Mouse (Mus musculus): ENCODE data around the gene Cdk6.
"Not testable (repeated sequence)": the region's sequence is repeated elsewhere in the genome, so short reads cannot be mapped to it uniquely, and the experiment has no call there.

Cdk6 gene

GRCm38 (mm10) chr5:3376167-3376566, 34.9 kb downstream of the Cdk6 start:
- DNase-seq (ENCODE audit: low spot score in 2 of 2) = no peak

- DNase-seq (ENCODE audit: low spot score in 2 of 2) = no peak
Observed at GRCm38 (mm10) chr5:3379252-3379651, 38.0 kb downstream of the Cdk6 start.

- DNase-seq (ENCODE audit: low spot score in 2 of 2) = no peak
Observed at GRCm38 (mm10) chr5:3380692-3381233, 39.5 kb downstream of the Cdk6 start.

GRCm38 (mm10) chr5:3381795-3382194, 40.5 kb downstream of the Cdk6 start:
- DNase-seq (ENCODE audit: low spot score in 2 of 2) = no peak

GRCm38 (mm10) chr5:3382343-3383040, 41.2 kb downstream of the Cdk6 start:
- DNase-seq (ENCODE audit: low spot score in 2 of 2) = no peak

- DNase-seq (ENCODE audit: low spot score in 2 of 2) = no peak
Observed at GRCm38 (mm10) chr5:3383547-3383946, 42.3 kb downstream of the Cdk6 start.

DNA sequence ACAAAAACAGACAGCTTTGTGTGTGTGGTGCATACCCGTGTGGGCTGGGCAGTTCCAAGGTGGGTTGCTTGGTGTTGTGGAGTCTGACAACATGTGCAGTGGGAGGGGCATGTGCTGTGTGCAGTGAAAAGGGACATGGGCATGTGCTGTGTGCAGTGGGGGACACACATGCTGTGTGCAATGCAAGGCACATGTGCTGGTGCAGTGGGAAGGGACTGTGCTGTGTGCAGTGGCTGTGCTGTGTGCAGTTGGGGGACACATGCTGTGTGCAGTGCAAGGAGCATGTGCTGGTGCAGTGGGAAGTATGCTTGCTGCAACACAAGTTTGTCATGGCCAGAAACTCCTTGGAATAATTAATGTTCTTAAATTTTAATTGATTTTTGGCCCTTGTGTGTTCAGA, 43.8 kb downstream of the Cdk6 start:
- DNase-seq (ENCODE audit: low spot score in 2 of 2) = no peak

GRCm38 (mm10) chr5:3386021-3386730, 44.9 kb downstream of the Cdk6 start:
- DNase-seq (ENCODE audit: low spot score in 2 of 2) = no peak

GRCm38 (mm10) chr5:3386731-3387087, 45.4 kb downstream of the Cdk6 start:
- DNase-seq (ENCODE audit: low spot score in 2 of 2) = no peak

- no peak for DNase-seq (ENCODE audit: low spot score in 2 of 2)
Observed at GRCm38 (mm10) chr5:3387138-3387537, 45.9 kb downstream of the Cdk6 start.

DNA sequence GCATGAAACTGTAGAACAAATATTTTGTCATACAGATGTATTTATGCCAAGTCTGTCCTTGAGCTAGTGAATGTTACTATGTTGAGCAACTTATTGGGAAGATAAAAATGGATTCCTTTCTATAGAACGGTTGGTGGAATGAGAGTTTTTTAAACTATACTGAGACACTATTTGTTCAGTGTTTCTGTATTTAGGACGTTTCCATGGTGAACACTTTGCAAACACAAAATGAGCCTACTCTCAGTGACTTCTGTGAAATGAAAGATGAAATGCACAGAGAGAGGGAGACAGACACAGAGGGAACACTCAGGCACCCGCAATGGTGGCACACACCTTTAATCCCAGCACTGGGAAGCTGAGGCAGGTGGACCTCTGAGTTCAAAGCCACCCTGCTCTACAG, 51.6 kb downstream of the Cdk6 start:
- no peak for DNase-seq (ENCODE audit: low spot score in 2 of 2)

DNA sequence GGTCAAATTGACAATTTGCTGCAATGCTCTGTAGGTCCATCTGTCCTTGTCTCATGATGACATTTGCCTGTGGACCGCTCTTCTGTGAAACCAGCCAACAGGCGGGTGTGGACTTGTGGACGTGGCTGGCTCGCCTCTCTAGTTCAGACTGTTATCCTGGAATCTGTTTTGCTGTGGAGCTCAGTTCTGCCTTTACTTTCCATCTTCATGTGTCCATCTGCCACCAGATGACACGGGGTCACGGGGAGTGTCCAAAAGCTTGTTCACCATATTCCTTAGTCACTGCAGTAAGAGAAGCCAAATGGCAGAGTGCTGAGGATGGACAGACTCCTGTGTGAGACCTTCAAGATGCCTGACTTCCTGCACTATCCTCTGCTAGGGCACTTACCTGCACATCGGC, 52.9 kb downstream of the Cdk6 start:
- DNase-seq (ENCODE audit: low spot score in 2 of 2) = no peak

DNA sequence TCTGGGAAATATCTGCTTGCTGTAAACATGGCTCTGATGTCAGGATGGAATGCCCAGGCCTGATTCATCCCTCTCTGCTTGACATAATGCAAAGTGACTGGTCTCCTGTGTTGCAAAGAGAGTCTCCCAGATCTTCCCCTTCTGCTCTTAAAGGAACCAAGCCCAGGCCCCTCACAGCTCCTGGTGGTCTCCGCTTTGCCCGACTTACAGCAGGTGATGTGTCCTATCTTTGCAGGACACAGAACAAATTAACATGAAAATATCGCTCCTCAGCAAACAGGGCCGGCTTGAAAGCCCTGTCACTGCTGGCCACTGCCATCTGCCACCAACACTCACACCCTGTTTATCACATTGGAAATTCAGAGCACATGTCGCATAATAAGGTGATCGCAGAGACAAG, 53.7 kb downstream of the Cdk6 start:
- DNase-seq (ENCODE audit: low spot score in 2 of 2) = no peak

DNA sequence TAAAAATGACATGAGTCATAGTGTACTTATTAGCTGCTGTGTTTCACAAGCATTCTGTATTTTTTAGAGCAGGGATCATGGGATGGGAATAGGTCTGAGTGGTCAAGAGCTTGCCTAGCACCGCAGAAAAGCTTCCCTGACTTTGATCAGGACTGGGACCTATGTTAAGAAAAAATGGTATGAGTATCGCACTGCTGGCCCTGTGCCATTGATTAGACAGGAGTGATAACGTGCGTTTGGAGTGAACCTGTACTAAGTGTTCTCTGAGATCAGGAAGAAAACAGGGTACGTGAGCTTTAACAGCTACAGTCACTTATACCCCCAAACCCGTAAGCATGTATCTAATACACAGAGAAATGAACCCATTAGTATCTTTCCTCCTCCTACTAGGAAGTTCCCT, 54.9 kb downstream of the Cdk6 start:
- no peak for DNase-seq (ENCODE audit: low spot score in 2 of 2)

DNA sequence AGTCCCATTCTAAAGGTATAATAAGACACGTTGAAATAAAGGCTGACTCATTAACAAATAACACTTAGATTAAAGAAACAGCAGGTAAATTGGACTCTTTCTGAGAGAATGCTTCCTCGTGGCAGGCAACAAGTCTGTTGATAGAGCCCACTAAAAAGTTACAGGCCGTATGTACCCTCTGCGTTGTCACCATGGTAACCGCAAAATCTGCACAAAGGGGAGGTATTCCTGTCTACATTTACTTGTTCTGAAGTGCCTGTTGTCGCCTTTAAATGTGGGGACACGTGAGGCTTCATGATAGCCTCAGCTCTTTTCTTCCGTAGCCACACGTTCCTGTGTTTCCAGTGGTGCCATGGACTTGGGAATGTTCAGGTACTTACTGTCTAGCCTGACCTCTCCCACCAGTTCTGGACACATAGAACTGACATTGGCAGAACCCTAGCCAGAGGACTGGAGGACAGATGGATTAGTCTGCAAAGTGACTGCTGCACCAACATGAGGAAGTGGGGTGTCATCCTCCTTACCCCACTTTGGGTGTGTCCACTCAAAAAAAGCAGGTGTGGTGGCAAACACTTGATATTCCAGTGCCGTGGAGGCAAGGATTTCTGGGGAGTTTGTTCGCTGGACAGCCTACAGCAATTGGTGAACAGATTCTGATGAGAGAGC, 55.8 kb downstream of the Cdk6 start:
- DNase-seq (ENCODE audit: low spot score in 2 of 2) = no peak

DNA sequence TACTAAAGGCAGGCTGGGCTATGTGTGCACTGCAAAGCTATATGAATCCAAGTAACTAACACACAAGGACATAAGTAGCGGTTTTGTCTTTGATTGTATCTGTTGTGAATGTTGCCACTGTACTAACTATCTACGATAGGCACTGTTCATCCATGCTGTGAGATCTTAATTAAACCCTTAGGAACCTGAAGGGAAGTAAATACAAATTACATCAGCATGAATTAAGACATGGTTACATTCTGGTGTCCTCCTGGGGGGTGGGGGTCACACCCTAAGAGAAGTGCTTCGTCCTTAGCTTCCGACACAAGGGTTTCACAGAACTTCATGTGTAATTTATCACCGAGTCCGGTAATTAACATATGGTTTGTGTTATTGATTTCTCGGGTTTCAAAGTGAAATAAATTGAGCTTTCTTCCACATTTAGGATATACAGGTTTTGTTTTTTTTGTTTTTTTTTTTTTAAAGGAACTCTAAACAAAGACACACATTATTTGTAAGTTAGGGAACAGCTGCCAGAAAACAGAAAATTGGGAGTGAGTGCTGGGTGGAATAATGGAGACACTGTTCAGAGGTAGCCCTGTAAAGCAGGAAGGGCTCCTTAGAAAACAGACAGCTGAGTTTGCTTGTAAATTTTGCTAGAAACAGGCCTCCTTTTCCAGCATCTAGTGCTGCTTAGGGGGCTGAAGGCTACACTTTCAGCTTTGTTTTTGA, 58.7 kb downstream of the Cdk6 start:
- DNase-seq (ENCODE audit: low spot score in 2 of 2) = no peak

DNA sequence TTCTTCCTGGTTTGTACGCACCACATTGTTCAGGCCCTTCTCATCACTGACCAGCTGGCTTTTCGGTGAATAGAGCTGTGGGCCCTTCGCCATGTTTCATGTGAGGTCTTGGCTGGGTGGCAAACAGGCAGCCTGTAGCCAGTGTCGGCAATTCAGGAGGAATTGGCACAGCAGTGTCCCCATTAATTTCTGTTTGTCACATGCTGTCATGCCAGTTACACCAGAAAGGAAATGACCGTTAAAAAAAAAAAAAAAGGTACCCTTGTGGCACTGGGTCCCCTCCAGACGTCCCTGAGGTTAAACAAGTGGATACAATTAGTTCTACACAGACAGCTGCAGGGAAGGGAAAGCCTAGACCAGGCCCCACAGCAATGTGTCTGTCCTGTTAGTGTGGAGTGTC, 63.8 kb downstream of the Cdk6 start:
- DNase-seq (ENCODE audit: low spot score in 2 of 2) = peak in 1 of 2 experiments; percentile 27

DNA sequence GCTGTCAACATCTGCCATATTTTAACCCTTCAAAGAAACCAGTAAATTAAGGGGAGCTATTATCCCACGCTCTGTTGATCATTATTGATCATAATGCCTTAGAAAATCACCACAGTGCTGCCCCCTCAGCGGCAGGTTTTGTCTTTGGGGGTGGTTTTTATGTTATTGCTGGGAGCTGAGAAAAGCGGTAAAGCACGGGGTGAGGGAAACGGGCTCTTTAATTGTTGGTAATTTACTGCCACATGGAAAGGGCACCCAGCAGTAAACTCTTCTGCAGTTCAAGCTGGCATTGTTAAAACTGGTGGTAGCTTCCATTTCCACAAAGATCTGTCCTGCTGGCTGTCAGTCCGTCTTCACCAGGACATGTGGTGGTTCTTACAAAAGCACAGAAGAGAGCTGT, 64.2 kb downstream of the Cdk6 start:
- DNase-seq (ENCODE audit: low spot score in 2 of 2) = no peak

- no peak for DNase-seq (ENCODE audit: low spot score in 2 of 2)
Observed at GRCm38 (mm10) chr5:3407926-3408325, 66.6 kb downstream of the Cdk6 start.

DNA sequence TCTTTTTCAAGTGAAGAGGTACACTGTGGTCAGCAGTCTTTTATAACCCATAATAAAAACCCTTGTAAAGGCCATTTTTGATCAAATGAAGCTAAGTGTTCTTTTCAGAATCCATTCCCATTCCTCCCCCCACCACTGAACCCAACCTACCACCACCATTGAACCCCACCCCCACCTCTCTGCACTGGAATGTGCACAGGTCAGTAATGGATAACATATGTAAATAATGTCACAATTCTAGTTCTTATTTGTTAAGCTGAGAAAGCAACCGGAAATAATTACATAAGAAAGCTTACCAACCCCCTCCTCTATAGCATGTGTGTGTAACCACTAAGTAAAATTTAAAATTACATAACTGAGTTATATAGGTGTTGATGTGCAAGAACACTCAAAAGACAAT, 76.9 kb downstream of the Cdk6 start:
- not testable (repeated sequence) for DNase-seq (ENCODE audit: low spot score in 2 of 2)

DNA sequence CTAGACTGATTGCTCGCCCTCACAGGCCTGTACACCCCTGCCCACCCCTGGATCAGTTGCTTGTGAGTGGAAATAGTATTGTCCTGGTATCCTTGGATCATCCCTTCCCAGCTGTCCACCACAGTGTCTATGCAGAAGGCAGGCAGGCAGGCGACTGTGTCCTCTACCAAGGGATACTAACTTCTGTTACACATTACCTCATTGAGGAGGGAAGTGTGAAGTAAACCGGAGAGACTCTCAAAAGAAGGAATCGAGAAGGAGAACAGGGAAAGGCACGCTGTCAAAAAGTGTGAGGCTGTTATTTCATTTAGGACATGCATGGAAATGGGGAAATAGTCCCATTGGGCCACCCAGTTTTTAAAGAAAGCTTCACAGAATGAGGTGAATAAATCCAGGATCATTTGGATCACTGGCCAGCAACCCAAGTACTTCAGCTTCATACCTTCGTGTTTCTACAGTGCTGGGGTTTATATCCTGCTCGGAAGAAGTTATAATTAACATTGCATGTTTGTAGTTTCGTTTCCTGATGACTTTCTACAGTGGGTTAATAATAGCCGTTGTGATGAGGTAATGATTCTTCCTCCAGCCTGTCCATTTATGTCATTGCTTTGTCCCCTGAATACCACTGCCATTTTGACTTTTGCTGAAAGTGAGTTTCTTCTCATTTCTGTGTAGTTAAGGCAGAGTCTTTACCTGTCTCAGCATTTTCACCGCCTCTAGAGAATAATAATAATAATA, 79.0 kb downstream of the Cdk6 start:
- no peak for DNase-seq (ENCODE audit: low spot score in 2 of 2)

Measured in frontal cortex, postnatal 10 days (tissue).